Mouse (Mus musculus): ENCODE measurements at regions not wholly inside any gene's neighbourhood (a gene's known extent, or its start where the extent isn't known, plus 50 kb on each side); places are given as distances from the start of the nearest gene placed in this dataset.

- TF ChIP-seq JUND (conservative IDR thresholded peaks at IDR 0.05; ENCODE audit: low read depth, low read length) (no peak), GABPA (IDR thresholded peaks at IDR 0.05; ENCODE audit: insufficient replicate concordance, low read depth, low read length) (no peak), MEF2A (IDR thresholded peaks at IDR 0.05; ENCODE audit: borderline replicate concordance, low read depth, low read length) (no peak), JUN (IDR thresholded peaks at IDR 0.05; ENCODE audit: insufficient read depth, low read depth, low read length) (no peak), USF2 (conservative IDR thresholded peaks at IDR 0.05; ENCODE audit: low read depth, low read length) (no peak), HCFC1 (IDR thresholded peaks at IDR 0.05; ENCODE audit: low read depth, low read length) (no peak), NRF1 (IDR thresholded peaks at IDR 0.05; ENCODE audit: low read depth, low read length) (no peak), ZC3H11A (IDR thresholded peaks at IDR 0.05; ENCODE audit: low read depth, low read length) (no peak), POLR2A (IDR thresholded peaks at IDR 0.05; ENCODE audit: low read depth, low read length) (no peak), MAX (IDR thresholded peaks at IDR 0.05; ENCODE audit: low read length) (no peak)
- Histone ChIP-seq H3K9ac (ENCODE audit: insufficient read depth, low read depth) (no peak overlapping the region), H3K4me3 (replicated peaks in 1 of 3; ENCODE audit: low read depth in 2 of 3, low read length in 2 of 3, poor library complexity in 1 of 3) (no peak overlapping the region), H3K27me3 (replicated peaks) (no peaks in the 10 kb centered on the region), H3K79me2 (replicated peaks; ENCODE audit: control insufficient read depth, extremely low read depth, insufficient read depth, poor library complexity, severe bottlenecking) (no peaks in the 10 kb centered on the region), H3K4me1 (ENCODE audit: control insufficient read depth in 1 of 2, insufficient read depth in 2 of 2) (peaks cover 0 to 21% of the 10 kb centered on the region in 2 experiments; a peak in 2 of 4 replicates), H3K9me3 (replicated peaks; ENCODE audit: low read length) (no peaks in the 10 kb centered on the region), H3K4me2 (ENCODE audit: insufficient read depth, low read depth, poor library complexity, severe bottlenecking) (no peak overlapping the region), H3K27ac (ENCODE audit: insufficient read depth, low read depth) (no peak overlapping the region), H3K36me3 (replicated peaks in 1 of 2; ENCODE audit: control insufficient read depth in 1 of 2, insufficient read depth in 1 of 2, low read length in 1 of 2) (no peaks in the 10 kb centered on the region)
- no peak for DNase-seq (ENCODE audit: extremely low read depth)
- dilution Hi-C loops (cut with MboI; ENCODE audit: extremely low pct_ligation_motif_present, extremely low pct_unique_long_range_greater_than_20kb, low sequenced_read_pairs) (no loop called here), in situ Hi-C loops (cut with MboI; ENCODE audit: low pct_ligation_motif_present, low pct_unique_long_range_greater_than_20kb, low sequenced_read_pairs) (no loop called here)
These were observed 381.6 kb upstream of the Zfp703 start for GRCm38 (mm10) chr8:26595431-26596018.

- Histone ChIP-seq H3K9ac (ENCODE audit: insufficient read depth, low read depth) (no peak overlapping the region), H3K4me1 (ENCODE audit: control insufficient read depth in 1 of 2, insufficient read depth in 2 of 2) (peaks cover 0 to 16% of the 10 kb centered on the region in 2 experiments; a peak in 2 of 4 replicates), H3K9me3 (replicated peaks; ENCODE audit: low read length) (no peaks in the 10 kb centered on the region), H3K27me3 (replicated peaks) (no peaks in the 10 kb centered on the region), H3K79me2 (replicated peaks; ENCODE audit: control insufficient read depth, extremely low read depth, insufficient read depth, poor library complexity, severe bottlenecking) (no peaks in the 10 kb centered on the region), H3K4me3 (replicated peaks in 1 of 3; ENCODE audit: low read depth in 2 of 3, low read length in 2 of 3, poor library complexity in 1 of 3) (no peak overlapping the region), H3K27ac (ENCODE audit: insufficient read depth, low read depth) (no peak overlapping the region), H3K36me3 (replicated peaks in 1 of 2; ENCODE audit: control insufficient read depth in 1 of 2, insufficient read depth in 1 of 2, low read length in 1 of 2) (no peaks in the 10 kb centered on the region), H3K4me2 (ENCODE audit: insufficient read depth, low read depth, poor library complexity, severe bottlenecking) (no peak overlapping the region)
- DNase-seq (ENCODE audit: extremely low read depth) = peak; percentile 47
- in situ Hi-C loops (cut with MboI; ENCODE audit: low pct_ligation_motif_present, low pct_unique_long_range_greater_than_20kb, low sequenced_read_pairs) (no loop called here), dilution Hi-C loops (cut with MboI; ENCODE audit: extremely low pct_ligation_motif_present, extremely low pct_unique_long_range_greater_than_20kb, low sequenced_read_pairs) (no loop called here)
- peak; percentile 35 to 68; a peak in 3 of 4 replicates for TF ChIP-seq CTCF (conservative IDR thresholded peaks at IDR 0.05 in 1 of 2, IDR thresholded peaks at IDR 0.05 in 1 of 2; ENCODE audit: low read depth in 2 of 2, low read length in 2 of 2)
- TF ChIP-seq ZNF384 (IDR thresholded peaks at IDR 0.05; ENCODE audit: low read depth, low read length) = no peak
- TF ChIP-seq RAD21 (IDR thresholded peaks at IDR 0.05; ENCODE audit: low read depth, low read length) = peak; percentile 55
- TF ChIP-seq SMC3 (IDR thresholded peaks at IDR 0.05; ENCODE audit: low read depth, low read length) = peak; percentile 55
These were observed 380.3 kb upstream of the Zfp703 start for GRCm38 (mm10) chr8:26596665-26597362.
